Mouse (Mus musculus) midbrain, embryonic 16.5 days (tissue): ENCODE results near the gene Cbs. TPM values are rescaled to one million over a fixed set of nuclear protein-coding genes. Genes with fewer than 3 reads are reported as not detected.

Experiments used
- ATAC-seq: fragments of 200-750 bp; cut with Nextera tagmentation; 2 replicates; pipeline ENCODE4 v1.8.0; 2017; ENCODE audit warnings: moderate TSS enrichment
- H3K27ac ChIP-seq: fragments of 300-500 bp; sonication (generic); 2 replicates; pipeline ENCODE4 v1.5.1; 2014; ENCODE audit warnings: mild to moderate bottlenecking, low read length, mixed read lengths
- H3K27me3 ChIP-seq: fragments of 300-500 bp; sonication (generic); 2 replicates; pipeline ENCODE4 v1.6.1; 2014; ENCODE audit warnings: low read depth, low read length, mixed read lengths; ENCODE audit not compliant: control insufficient read depth, insufficient read depth
- H3K36me3 ChIP-seq: fragments of 300-500 bp; sonication (generic); 2 replicates; pipeline ENCODE4 v1.6.1; 2014; ENCODE audit warnings: mild to moderate bottlenecking, low read length, moderate library complexity, mixed read lengths; ENCODE audit not compliant: control insufficient read depth, insufficient read depth
- H3K4me1 ChIP-seq: fragments of 300-500 bp; sonication (generic); 2 replicates; pipeline ENCODE4 v1.6.1; 2014; ENCODE audit warnings: mild to moderate bottlenecking, low read length, mixed read lengths; ENCODE audit not compliant: control insufficient read depth, insufficient read depth
- H3K4me2 ChIP-seq: fragments of 300-500 bp; sonication (generic); 2 replicates; pipeline ENCODE4 v1.6.1; 2014; ENCODE audit warnings: mild to moderate bottlenecking, low read length, mixed read lengths
- H3K4me3 ChIP-seq: fragments of 300-500 bp; sonication (generic); 2 replicates; pipeline ENCODE4 v1.5.1; 2014; ENCODE audit warnings: low read depth, mild to moderate bottlenecking, low read length, moderate library complexity, mixed read lengths
- H3K9ac ChIP-seq: fragments of 300-500 bp; sonication (generic); 2 replicates; pipeline ENCODE4 v1.6.1; 2014; ENCODE audit warnings: low read depth, low read length, mixed read lengths
- H3K9me3 ChIP-seq: fragments of 300-500 bp; sonication (generic); replicated peaks from 2 replicates; pipeline ENCODE4 v1.6.1; 2014; ENCODE audit warnings: mild to moderate bottlenecking, low read length, mixed read lengths; ENCODE audit not compliant: control insufficient read depth, poor library complexity, severe bottlenecking
- WGBS: fragments of 180-500 bp; shearing (Covaris S2); extraction: QIAGEN DNeasy Blood & Tissue Kit; methylation state at CpG from one replicate; pipeline ENCODE4 v1.1.7; 2014; 5-methylcytosine and 5-hydroxymethylcytosine counted together
- polyA plus RNA-seq: library from polyadenylated mRNA; unstranded; fragments of >200 nt; fragmentation: Nextera tagmentation; extraction: Ambion mirVana; gene quantifications from 2 replicates; pipeline ENCODE4 v1.2.1, GENCODE M21; 2015

The Cbs gene
- polyA plus RNA-seq, 1 experiment from 2014 or later, result 8.9 TPM

DNA sequence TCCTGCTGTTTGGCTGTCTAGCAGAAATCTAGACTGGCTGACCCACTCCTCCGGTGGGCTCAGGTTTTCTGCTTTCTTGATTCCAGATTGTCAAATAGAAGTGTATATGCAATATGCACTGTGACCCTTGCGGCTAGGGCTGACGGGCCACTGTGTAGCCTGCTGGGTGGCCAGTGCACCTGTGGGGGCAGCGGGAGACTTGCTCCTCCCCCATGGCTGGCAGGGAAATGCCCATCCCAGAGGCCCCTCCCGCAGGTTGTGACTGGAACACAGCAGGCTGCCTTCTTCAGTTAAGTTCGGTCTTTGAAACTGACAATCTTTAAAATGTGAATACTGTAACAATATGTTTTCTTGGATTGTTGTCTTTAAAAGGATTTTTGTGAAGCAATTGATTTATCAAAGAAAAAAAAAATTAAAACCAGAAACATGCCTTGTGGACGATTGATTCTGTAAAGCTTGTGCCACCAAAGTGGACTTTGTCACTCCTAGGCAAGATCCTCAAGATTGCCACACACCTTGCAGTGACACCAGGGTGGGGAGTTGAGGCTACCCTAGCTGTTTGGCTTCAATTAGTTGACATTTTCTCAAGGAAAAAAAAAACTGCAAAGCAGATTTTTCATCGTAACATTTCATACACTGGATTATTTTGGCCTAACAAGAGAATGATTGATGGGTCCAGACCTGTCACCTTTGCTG lies 29.6 kb downstream of the Cbs start:
- no peaks in the 10 kb centered on the region for H3K4me1 ChIP-seq
- H3K36me3 ChIP-seq, result peaks cover 5% of the 10 kb centered on the region; the same call in 1 of the 2 replicates
- 75% methylated on average over 8 of the region's 8 CpGs for WGBS
- H3K9ac ChIP-seq, result no peak overlapping the region
- no peak overlapping the region for H3K4me2 ChIP-seq
- H3K27ac ChIP-seq, result no peak overlapping the region
- no peak for ATAC-seq
- no peak overlapping the region for H3K4me3 ChIP-seq
- H3K9me3 ChIP-seq, result no peaks in the 10 kb centered on the region
- no peaks in the 10 kb centered on the region for H3K27me3 ChIP-seq

DNA sequence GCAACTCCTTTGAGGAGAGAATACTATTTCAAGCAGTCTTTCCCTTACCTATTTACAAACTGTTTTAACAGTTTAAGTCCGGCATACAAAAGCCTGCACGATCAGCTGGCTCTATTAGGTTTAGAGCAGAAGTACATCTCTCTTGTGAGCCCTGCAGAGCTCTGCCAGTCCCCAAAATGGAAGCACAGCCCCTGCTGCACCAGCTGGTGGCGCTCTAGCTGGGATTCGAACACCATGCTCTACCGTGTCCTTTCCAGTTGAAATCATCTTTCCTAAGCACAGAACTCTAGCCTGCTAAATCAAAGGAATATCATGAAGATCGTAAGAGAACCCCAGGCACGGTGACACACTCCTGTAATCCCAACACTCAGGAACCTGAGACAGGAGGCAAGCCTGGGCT lies 30.6 kb downstream of the Cbs start:
- H3K4me2 ChIP-seq, result no peak overlapping the region
- H3K36me3 ChIP-seq, result peaks cover 5% of the 10 kb centered on the region; the same call in 1 of the 2 replicates
- H3K27ac ChIP-seq, result no peak overlapping the region
- no peaks in the 10 kb centered on the region for H3K27me3 ChIP-seq
- WGBS, result 77% methylated on average over 7 of the region's 7 CpGs
- H3K9ac ChIP-seq, result no peak overlapping the region
- H3K9me3 ChIP-seq, result no peaks in the 10 kb centered on the region
- no peak overlapping the region for H3K4me3 ChIP-seq
- ATAC-seq, result no peak
- H3K4me1 ChIP-seq, result no peaks in the 10 kb centered on the region

DNA sequence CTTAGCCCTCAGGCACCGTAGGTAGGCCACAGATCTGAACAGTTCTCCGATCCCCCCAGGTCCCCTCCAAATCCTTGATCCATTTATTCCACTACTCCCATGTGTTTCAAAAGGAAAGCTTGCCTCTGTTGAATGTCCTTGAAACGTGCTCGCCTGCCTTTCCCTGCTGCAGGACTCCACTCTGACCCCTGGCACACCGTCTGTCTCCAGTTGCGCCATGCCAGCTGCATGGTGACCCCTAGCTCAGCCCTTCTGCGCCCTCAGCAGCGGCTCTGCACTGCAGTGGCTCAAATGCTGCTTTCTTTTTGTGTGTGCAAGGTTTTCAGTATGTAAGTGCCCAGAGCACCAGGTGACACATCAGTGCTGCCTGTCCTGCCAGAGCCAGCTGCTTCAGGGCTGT lies 38.4 kb downstream of the Cbs start:
- Histone ChIP-seq H3K27ac (no peak overlapping the region), H3K4me1 (no peaks in the 10 kb centered on the region), H3K27me3 (no peaks in the 10 kb centered on the region), H3K4me3 (no peak overlapping the region), H3K9ac (no peak overlapping the region), H3K36me3 (0 out of 2 replicates have a peak, but pooled peaks cover 5% of the 10 kb centered on the region), H3K4me2 (no peak overlapping the region), H3K9me3 (no peaks in the 10 kb centered on the region)
- ATAC-seq, result no peak
- WGBS, result 83% methylated on average over 8 of the region's 8 CpGs

DNA sequence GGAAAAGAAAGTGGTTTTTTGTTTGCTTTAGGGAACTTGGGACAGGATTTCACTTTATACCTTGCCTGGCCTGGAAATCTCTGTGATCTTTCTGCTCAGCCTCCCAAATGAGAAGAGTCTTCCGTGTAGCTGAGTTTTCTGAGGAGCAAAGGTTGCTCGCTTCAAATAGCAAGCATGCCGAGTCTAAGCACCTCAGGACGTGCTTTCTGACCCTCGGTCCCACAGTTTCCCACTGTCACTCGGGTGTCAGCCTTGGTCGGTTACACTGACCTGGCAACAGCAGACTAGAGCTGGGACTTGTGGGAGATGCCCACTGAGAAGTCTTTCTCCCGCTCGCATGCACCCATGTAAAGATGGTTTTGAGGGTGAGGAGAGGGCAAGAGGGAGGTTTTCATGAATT lies 39.1 kb downstream of the Cbs start:
- Histone ChIP-seq H3K4me2 (no peak overlapping the region), H3K9me3 (no peaks in the 10 kb centered on the region), H3K4me3 (no peak overlapping the region), H3K27me3 (no peaks in the 10 kb centered on the region), H3K27ac (no peak overlapping the region), H3K9ac (no peak overlapping the region), H3K4me1 (no peaks in the 10 kb centered on the region), H3K36me3 (0 out of 2 replicates have a peak, but pooled peaks cover 5% of the 10 kb centered on the region)
- no peak for ATAC-seq
- WGBS, result 94% methylated on average over 9 of the region's 9 CpGs

DNA sequence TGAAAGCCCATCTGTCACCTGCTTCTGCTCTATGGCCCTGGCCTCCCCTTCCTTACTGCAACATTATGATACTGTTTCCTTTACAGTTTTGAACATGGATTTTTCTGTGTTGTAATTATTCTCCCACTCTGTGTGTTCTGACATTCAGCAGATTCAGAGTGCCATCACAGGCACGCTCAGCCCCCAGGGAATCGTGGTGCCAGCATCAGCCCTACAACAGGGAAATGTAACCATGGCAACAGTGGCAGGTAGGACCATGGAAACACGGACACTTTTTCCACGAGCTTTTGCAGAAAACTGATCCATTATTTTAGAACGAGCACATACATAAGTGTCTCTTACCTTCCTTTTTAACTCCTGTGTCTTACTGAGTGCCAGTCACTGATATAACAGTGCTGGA lies 42.0 kb downstream of the Cbs start:
- Histone ChIP-seq H3K9ac (no peak overlapping the region), H3K9me3 (no peaks in the 10 kb centered on the region), H3K4me2 (peak overlapping the region; percentile 21; the same call in 1 of the 2 replicates), H3K4me1 (no peaks in the 10 kb centered on the region), H3K27me3 (no peaks in the 10 kb centered on the region), H3K36me3 (peaks cover 11% of the 10 kb centered on the region), H3K4me3 (no peak overlapping the region), H3K27ac (peak overlapping the region; percentile 71)
- WGBS, result 62% methylated on average over 5 of the region's 5 CpGs
- peak; percentile 73 for ATAC-seq

DNA sequence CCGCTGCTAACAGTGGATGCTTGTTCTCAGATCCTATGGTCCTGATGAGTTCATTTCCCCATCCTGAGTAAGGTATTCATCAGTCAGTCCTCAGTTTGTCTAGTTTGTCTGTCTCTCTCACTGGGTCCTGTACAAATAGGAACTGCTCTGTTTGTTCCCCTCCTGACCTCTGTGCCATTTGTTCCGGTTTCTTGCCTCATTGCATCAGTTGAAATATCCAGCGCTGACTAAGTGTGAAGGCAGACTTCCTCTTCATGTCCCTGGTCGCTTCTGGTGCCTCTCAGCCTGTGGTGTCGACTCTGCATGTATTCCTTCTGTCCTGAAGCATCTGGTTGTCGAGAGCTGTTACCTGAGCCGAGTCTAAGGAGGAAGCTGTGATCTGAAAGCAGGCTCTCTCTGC lies 42.4 kb downstream of the Cbs start:
- Histone ChIP-seq H3K4me1 (no peaks in the 10 kb centered on the region), H3K27me3 (no peaks in the 10 kb centered on the region), H3K4me3 (no peak overlapping the region), H3K27ac (peak overlapping the region; percentile 71), H3K9me3 (no peaks in the 10 kb centered on the region), H3K4me2 (0 out of 2 replicates have a peak overlapping the region, but pooled peaks have one; percentile 21), H3K36me3 (peaks cover 11% of the 10 kb centered on the region), H3K9ac (no peak overlapping the region)
- 69% methylated on average over 7 of the region's 7 CpGs for WGBS
- ATAC-seq, result 0 out of 2 replicates have a peak, but pooled peaks have one; percentile 21

DNA sequence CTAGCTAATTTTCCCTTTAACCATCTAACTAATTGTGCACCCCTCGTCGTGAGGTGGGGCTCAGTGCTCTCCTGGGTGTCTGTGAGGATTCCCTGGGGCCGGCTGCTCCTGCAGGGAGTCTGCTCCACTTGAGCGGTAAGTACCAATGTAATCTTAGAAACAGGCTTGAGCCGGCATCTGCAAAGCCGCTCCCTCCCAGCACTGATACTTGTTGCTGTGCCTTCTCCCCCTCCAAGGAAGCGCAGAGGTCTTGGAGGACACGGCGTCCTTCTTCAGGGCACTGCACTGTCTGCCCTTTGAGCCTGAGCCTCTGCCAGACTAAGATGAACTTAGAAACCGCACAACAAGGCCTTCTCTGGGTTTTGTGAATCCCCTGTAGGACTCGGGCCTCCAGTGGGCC lies 46.2 kb downstream of the Cbs start:
- no peak overlapping the region for H3K4me3 ChIP-seq
- no peak overlapping the region for H3K4me2 ChIP-seq
- no peaks in the 10 kb centered on the region for H3K4me1 ChIP-seq
- H3K36me3 ChIP-seq, result peaks cover 14% of the 10 kb centered on the region
- no peaks in the 10 kb centered on the region for H3K27me3 ChIP-seq
- H3K27ac ChIP-seq, result no peak overlapping the region
- 88% methylated on average over 11 of the region's 11 CpGs for WGBS
- no peak overlapping the region for H3K9ac ChIP-seq
- H3K9me3 ChIP-seq, result no peaks in the 10 kb centered on the region
- no peak for ATAC-seq

DNA sequence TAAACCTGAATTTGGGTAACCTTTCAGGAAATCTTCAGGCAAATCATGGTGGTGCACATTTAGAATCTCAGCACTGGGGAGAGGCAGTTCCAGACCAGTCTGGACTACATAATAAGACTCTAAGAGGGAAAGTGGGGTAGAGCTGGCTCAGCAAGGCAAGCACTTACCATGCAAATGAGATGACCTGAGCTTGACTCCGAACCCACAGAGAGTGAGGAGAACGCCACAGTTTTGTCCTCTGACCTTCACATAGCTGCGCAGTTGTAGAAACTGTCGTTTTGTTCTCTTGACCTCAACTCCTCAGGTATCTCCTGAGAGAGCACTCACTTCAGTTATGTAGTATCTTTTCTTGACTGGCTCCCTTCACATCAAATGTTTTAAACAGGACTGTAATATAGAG lies 48.3 kb downstream of the Cbs start:
- Histone ChIP-seq H3K9me3 (no peaks in the 10 kb centered on the region), H3K4me2 (no peak overlapping the region), H3K4me1 (no peaks in the 10 kb centered on the region), H3K36me3 (peaks cover 19% of the 10 kb centered on the region), H3K9ac (no peak overlapping the region), H3K27ac (no peak overlapping the region), H3K4me3 (no peak overlapping the region), H3K27me3 (no peaks in the 10 kb centered on the region)
- 82% methylated on average over 4 of the region's 4 CpGs for WGBS
- no peak for ATAC-seq

DNA sequence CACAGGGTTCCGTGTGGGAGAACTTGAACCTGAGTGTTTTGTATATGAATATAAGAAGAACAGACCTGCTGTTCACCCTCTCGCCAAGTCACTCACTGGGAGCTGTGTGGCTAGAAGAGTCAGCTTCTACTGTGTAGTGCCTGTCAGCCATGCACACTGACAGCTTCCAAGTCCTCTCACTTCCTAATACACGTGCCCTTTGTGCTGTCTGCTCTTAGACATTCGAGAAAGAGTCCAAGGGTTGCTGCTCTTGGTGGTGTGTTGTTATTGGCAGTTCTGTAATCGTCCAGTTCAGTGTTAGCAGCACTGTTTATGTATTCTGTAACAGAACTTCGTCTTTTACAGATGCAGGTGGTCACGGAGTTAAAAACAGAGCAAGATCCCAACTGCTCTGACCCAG lies 48.9 kb downstream of the Cbs start:
- Histone ChIP-seq H3K9me3 (no peaks in the 10 kb centered on the region), H3K36me3 (peaks cover 19% of the 10 kb centered on the region)

More for the DNA sequence above, 48.9 kb downstream of the Cbs start:
- Histone ChIP-seq H3K27me3 (no peaks in the 10 kb centered on the region), H3K27ac (no peak overlapping the region), H3K4me3 (no peak overlapping the region), H3K4me1 (no peaks in the 10 kb centered on the region), H3K9ac (no peak overlapping the region), H3K4me2 (no peak overlapping the region)
- WGBS, result 86% methylated on average over 7 of the region's 7 CpGs
- no peak for ATAC-seq
